Mouse (Mus musculus): Measurements from ENCODE around the gene Nop56.

DNA sequence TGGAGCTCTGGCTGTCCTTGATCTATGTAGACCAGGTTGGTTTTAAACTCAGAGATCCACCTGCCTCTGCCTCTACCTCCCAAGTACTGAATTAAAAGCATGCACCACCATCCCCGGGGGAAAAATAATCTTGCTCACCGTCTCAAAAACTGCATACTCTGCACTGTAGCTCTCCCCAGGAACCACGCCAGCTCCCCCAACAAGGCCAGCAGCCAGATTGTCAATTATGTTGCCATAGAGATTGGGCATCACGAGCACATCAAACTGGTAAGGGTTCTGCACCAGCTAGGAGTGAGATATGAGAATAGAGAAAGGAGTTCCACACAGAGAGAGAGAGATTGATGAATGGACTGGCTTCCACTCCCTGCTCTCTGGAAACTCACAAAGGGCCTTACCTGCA is 6.6 kb downstream of the Nop56 start:
- TF ChIP-seq ZC3H11A (IDR thresholded peaks at IDR 0.05; ENCODE audit: borderline replicate concordance, low read depth, low read length) (no peak), HCFC1 (IDR thresholded peaks at IDR 0.05; ENCODE audit: borderline replicate concordance, insufficient read depth, low read length) (no peak), ZNF384 (IDR thresholded peaks at IDR 0.05; ENCODE audit: low read depth, low read length) (no peak), CHD2 (IDR thresholded peaks at IDR 0.05; ENCODE audit: low read depth, low read length) (no peak), MAFK (IDR thresholded peaks at IDR 0.05; ENCODE audit: insufficient read depth, low read depth, low read length) (no peak)
